Mouse (Mus musculus) midbrain, embryonic 14.5 days (tissue): ENCODE results near the gene Gpr83. TPM values are rescaled to one million over a fixed set of nuclear protein-coding genes. Genes with fewer than 3 reads are reported as not detected.
"Not testable (repeated sequence)": the region's sequence is repeated elsewhere in the genome, so short reads cannot be mapped to it uniquely, and the experiment has no call there.

Experiments used
- ATAC-seq: fragments of 200-750 bp; cut with Nextera tagmentation; 2 replicates; pipeline ENCODE4 v1.8.0; 2017; ENCODE audit warnings: moderate number of reproducible peaks, moderate library complexity; ENCODE audit not compliant: low FRiP score, low TSS enrichment
- DNase-seq: peaks from one replicate; pipeline ENCODE4 v3.0.0-alpha.2; 2015
- H3K27ac ChIP-seq: fragments of 300-500 bp; sonication (generic); replicated peaks from 2 replicates; pipeline ENCODE4 v1.5.1; 2014; ENCODE audit warnings: mild to moderate bottlenecking, low read depth, low read length, moderate library complexity
- H3K27me3 ChIP-seq: fragments of 300-500 bp; sonication (generic); 2 replicates; pipeline ENCODE4 v1.6.1; 2014; ENCODE audit warnings: low read length, control low read depth, mixed read lengths; ENCODE audit not compliant: control insufficient read depth, insufficient read depth
- H3K36me3 ChIP-seq: fragments of 300-500 bp; sonication (generic); 2 replicates; pipeline ENCODE4 v1.6.1; 2014; ENCODE audit warnings: low read length, control low read depth; ENCODE audit not compliant: control insufficient read depth, insufficient read depth
- H3K4me1 ChIP-seq: fragments of 300-500 bp; sonication (generic); 2 replicates; pipeline ENCODE4 v1.6.1; 2014; ENCODE audit warnings: mild to moderate bottlenecking, antibody characterized with exemption, low read length, control low read depth; ENCODE audit not compliant: control insufficient read depth, insufficient read depth
- H3K4me2 ChIP-seq: fragments of 300-500 bp; sonication (generic); 2 replicates; pipeline ENCODE4 v1.6.1; 2014; ENCODE audit warnings: mild to moderate bottlenecking, low read length, moderate library complexity
- H3K4me3 ChIP-seq: fragments of 300-500 bp; sonication (generic); replicated peaks from 2 replicates; pipeline ENCODE4 v1.5.1; 2014; ENCODE audit warnings: low read depth, low read length
- H3K9ac ChIP-seq: fragments of 300-500 bp; sonication (generic); replicated peaks from 2 replicates; pipeline ENCODE4 v1.6.1; 2014; ENCODE audit warnings: mild to moderate bottlenecking, low read length, moderate library complexity
- H3K9me3 ChIP-seq: fragments of 300-500 bp; sonication (generic); 2 replicates; pipeline ENCODE4 v1.6.1; 2016; ENCODE audit warnings: low read length, control low read depth, mixed read lengths; ENCODE audit not compliant: control insufficient read depth
- WGBS: fragments of 180-500 bp; shearing (Covaris S2); extraction: QIAGEN DNeasy Blood & Tissue Kit; methylation state at CpG from one replicate; pipeline ENCODE4 v1.1.7; 2014; 5-methylcytosine and 5-hydroxymethylcytosine counted together
- polyA plus RNA-seq: library from polyadenylated mRNA; unstranded; fragments of >200 nt; fragmentation: Nextera tagmentation; extraction: Ambion mirVana; gene quantifications from 2 replicates; pipeline ENCODE4 v1.2.1, GENCODE M21; 2014

Gpr83 gene
- polyA plus RNA-seq, 1 experiment from 2014 or later, result 3.5 TPM

- DNase-seq (no peak), ATAC-seq (no peak)
- Histone ChIP-seq H3K4me2 (no peak overlapping the region), H3K9ac (no peak overlapping the region), H3K27ac (no peak overlapping the region), H3K36me3 (no peaks in the 10 kb centered on the region), H3K4me1 (peaks cover 13% of the 10 kb centered on the region), H3K4me3 (no peak overlapping the region), H3K9me3 (no peaks in the 10 kb centered on the region), H3K27me3 (no peaks in the 10 kb centered on the region)
- WGBS, result 85% methylated on average over 5 of the region's 5 CpGs
Measured at GRCm38 (mm10) chr9:14875743-14876507, 15.9 kb downstream of the Gpr83 start.

- not testable (repeated sequence) for H3K27ac ChIP-seq, H3K4me2 ChIP-seq, H3K27me3 ChIP-seq, H3K9me3 ChIP-seq, DNase-seq, H3K4me3 ChIP-seq, H3K36me3 ChIP-seq, ATAC-seq, H3K9ac ChIP-seq
- peaks cover 12% of the 10 kb centered on the region for H3K4me1 ChIP-seq
- 34% methylated on average over 8 of the region's 8 CpGs for WGBS
Measured at GRCm38 (mm10) chr9:14876566-14876965, 16.6 kb downstream of the Gpr83 start.

GRCm38 (mm10) chr9:14884641-14885040 is 24.6 kb downstream of the Gpr83 start:
- Histone ChIP-seq H3K4me1 (no peaks in the 10 kb centered on the region), H3K27ac (no peak overlapping the region), H3K4me3 (no peak overlapping the region), H3K27me3 (no peaks in the 10 kb centered on the region), H3K9me3 (no peaks in the 10 kb centered on the region), H3K4me2 (no peak overlapping the region), H3K9ac (no peak overlapping the region), H3K36me3 (no peaks in the 10 kb centered on the region)
- no peak for ATAC-seq
- WGBS, result 88% methylated on average over 4 of the region's 4 CpGs
- DNase-seq, result no peak

- no peaks in the 10 kb centered on the region for H3K27me3 ChIP-seq
- DNase-seq (no peak), ATAC-seq (no peak)
Measured at GRCm38 (mm10) chr9:14885151-14885550, 25.1 kb downstream of the Gpr83 start.

GRCm38 (mm10) chr9:14885954-14886353 is 25.9 kb downstream of the Gpr83 start:
- DNase-seq (no peak), ATAC-seq (no peak)
- H3K27me3 ChIP-seq, result no peaks in the 10 kb centered on the region
- H3K4me1 ChIP-seq, result no peaks in the 10 kb centered on the region
- no peak overlapping the region for H3K4me3 ChIP-seq
- H3K27ac ChIP-seq, result no peak overlapping the region
- WGBS, result 84% methylated on average over 1 of the region's 1 CpGs
- no peaks in the 10 kb centered on the region for H3K9me3 ChIP-seq
- no peaks in the 10 kb centered on the region for H3K36me3 ChIP-seq
- no peak overlapping the region for H3K9ac ChIP-seq
- H3K4me2 ChIP-seq, result no peak overlapping the region

More at GRCm38 (mm10) chr9:14885151-14885550, 25.1 kb downstream of the Gpr83 start:
- Histone ChIP-seq H3K27ac (no peak overlapping the region), H3K9me3 (no peaks in the 10 kb centered on the region), H3K4me3 (no peak overlapping the region), H3K4me2 (no peak overlapping the region), H3K4me1 (no peaks in the 10 kb centered on the region), H3K9ac (no peak overlapping the region), H3K36me3 (no peaks in the 10 kb centered on the region)

GRCm38 (mm10) chr9:14887787-14888382 is 27.9 kb downstream of the Gpr83 start:
- H3K4me1 ChIP-seq, result no peaks in the 10 kb centered on the region
- H3K27me3 ChIP-seq, result no peaks in the 10 kb centered on the region
- WGBS, result 86% methylated on average over 6 of the region's 6 CpGs
- H3K36me3 ChIP-seq, result no peaks in the 10 kb centered on the region
- DNase-seq (no peak), ATAC-seq (no peak)
- no peak overlapping the region for H3K4me2 ChIP-seq
- H3K9me3 ChIP-seq, result no peaks in the 10 kb centered on the region
- H3K9ac ChIP-seq, result no peak overlapping the region
- no peak overlapping the region for H3K27ac ChIP-seq
- no peak overlapping the region for H3K4me3 ChIP-seq

GRCm38 (mm10) chr9:14888671-14889070 is 28.7 kb downstream of the Gpr83 start:
- DNase-seq (no peak), ATAC-seq (no peak)
- H3K9ac ChIP-seq, result no peak overlapping the region
- H3K27ac ChIP-seq, result no peak overlapping the region
- H3K4me2 ChIP-seq, result no peak overlapping the region
- 77% methylated on average over 6 of the region's 6 CpGs for WGBS
- no peaks in the 10 kb centered on the region for H3K9me3 ChIP-seq
- H3K36me3 ChIP-seq, result no peaks in the 10 kb centered on the region
- no peaks in the 10 kb centered on the region for H3K4me1 ChIP-seq
- H3K27me3 ChIP-seq, result no peaks in the 10 kb centered on the region
- no peak overlapping the region for H3K4me3 ChIP-seq

GRCm38 (mm10) chr9:14890699-14891098 is 30.7 kb downstream of the Gpr83 start:
- Histone ChIP-seq H3K4me1 (no peaks in the 10 kb centered on the region), H3K27ac (no peak overlapping the region), H3K9ac (no peak overlapping the region), H3K9me3 (no peaks in the 10 kb centered on the region), H3K4me3 (no peak overlapping the region), H3K36me3 (no peaks in the 10 kb centered on the region), H3K4me2 (no peak overlapping the region), H3K27me3 (no peaks in the 10 kb centered on the region)
- 49% methylated on average over 3 of the region's 3 CpGs for WGBS
- DNase-seq, result no peak
- no peak for ATAC-seq

- no peaks in the 10 kb centered on the region for H3K36me3 ChIP-seq
- DNase-seq, result no peak
- H3K9ac ChIP-seq, result no peak overlapping the region
- H3K4me1 ChIP-seq, result no peaks in the 10 kb centered on the region
- H3K4me3 ChIP-seq, result no peak overlapping the region
- no peaks in the 10 kb centered on the region for H3K9me3 ChIP-seq
- no peak overlapping the region for H3K4me2 ChIP-seq
- WGBS, result 82% methylated on average over 5 of the region's 5 CpGs
- H3K27ac ChIP-seq, result no peak overlapping the region
- H3K27me3 ChIP-seq, result no peaks in the 10 kb centered on the region
- ATAC-seq, result no peak
Measured at GRCm38 (mm10) chr9:14891891-14892290, 31.9 kb downstream of the Gpr83 start.
